Mouse (Mus musculus): ENCODE measurements at regions not wholly inside any gene's neighbourhood (a gene's known extent, or its start where the extent isn't known, plus 50 kb on each side); places are given as distances from the start of the nearest gene placed in this dataset.
"Not testable (repeated sequence)": the region's sequence is repeated elsewhere in the genome, so short reads cannot be mapped to it uniquely, and the experiment has no call there.

DNA sequence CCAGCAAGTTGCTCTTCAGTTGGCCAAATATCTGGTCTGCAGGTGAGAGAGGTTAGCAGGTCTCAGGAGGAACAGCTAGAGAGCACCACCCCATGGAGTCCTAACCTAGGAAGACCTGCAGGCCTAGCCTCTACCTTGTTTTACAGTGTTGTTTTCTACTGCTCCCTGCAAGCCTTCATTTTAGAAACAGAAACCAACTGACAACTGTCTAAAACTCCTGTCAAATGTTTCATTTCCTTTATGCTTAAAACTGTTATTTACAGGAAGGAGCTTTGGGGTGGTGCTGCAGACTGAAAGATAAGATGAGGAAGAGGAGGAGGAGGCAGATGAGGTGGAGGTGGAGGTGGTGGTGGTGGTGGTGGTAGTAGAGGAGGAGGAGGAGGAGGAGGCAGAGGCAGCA lies 96.6 kb upstream of the Selenop start:
- DNase-seq (ENCODE audit: low spot score), result no peak

DNA sequence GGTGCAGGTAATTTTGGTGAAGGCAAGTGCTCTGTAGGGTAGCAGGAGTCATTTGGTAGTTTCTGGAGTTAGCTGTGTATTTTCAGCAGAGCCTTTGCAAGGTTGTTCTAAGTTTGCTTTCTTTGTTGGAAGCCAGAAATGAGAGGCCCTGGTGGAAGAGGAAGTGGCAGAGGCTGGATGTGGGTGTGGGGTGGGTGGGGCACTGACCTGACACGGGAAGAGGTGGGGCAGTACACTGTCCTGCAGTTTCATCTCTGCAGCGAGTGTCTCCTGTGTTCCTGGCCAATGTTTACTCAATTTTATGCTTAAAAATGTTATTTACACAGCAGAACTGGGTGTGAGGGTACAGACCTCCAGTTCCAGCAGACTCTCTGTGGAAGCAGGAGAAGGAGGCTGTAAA lies 94.3 kb upstream of the Selenop start:
- DNase-seq (ENCODE audit: low spot score), result no peak

DNA sequence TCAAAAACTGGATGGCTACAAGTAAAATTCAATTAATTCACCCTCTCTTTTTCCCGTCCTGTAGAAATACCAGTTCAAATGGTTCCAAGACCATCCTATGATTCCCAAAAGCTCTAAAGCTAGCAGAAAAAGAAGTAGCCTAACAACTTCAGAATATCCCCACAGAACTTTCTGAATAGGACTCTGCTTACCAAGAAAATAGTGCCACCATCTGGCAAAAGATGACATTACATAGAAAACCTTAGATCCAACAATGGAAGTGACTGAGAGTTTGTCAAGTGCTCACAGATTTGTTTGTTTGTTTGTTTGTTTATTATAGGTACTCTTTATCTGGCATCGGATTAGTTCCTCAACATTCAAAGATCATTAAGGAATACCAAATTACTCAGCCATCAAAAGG lies 93.5 kb upstream of the Selenop start:
- no peak for DNase-seq (ENCODE audit: low spot score)

DNA sequence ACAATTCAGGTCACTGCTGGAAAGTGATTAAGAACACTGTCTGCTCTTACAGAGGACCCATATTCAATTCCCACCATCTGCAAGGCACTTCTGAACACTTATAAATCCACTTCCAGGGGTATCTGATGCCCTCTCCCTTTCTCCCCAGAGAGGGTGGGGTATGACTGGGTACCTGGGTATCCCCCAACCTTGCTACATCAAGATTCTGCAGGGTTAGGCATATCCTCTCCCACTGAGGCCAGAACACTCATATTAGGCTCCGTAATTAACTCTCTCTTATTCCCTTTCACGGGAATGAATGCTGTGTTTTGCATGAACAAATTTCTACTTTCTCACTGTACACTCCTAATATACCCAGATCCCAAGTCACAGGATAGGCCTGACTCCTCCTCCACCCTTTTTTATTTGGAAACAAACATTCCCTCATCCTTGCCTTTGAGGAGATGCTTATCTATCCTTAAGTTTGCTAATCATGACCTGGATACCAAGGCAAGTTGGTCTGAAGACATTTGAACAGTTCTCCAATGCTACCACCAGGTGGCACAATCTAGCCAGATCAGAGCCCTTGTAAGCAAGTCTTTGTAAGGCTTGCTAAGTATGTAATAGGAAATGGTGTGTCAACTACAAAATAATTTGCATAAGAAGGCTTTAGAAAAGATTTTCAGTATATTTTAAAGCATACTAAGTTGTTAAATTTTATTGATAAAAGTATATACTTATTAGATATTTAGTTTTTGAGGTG lies 66.3 kb upstream of the Selenop start:
- peak; percentile 18 for DNase-seq (ENCODE audit: low spot score)

DNA sequence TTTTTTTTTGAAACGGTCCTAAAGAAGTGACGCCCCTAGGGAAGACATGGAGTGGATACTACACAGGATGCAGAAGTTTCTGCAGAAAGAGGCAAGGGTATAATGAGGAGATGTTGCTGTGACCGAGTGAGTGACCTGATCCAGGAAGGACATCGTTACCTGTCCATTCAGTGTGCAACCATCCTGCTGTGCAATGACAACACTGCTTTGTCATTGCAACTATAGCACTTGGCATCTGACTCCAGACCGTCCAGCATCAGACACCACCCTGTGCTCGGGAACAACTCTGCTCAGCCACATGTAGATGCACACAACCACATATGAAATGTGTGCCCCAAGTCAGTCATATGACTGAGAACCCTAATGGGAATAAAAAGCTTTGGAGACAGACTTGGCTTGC lies 62.8 kb upstream of the Selenop start:
- no peak for DNase-seq (ENCODE audit: low spot score)

DNA sequence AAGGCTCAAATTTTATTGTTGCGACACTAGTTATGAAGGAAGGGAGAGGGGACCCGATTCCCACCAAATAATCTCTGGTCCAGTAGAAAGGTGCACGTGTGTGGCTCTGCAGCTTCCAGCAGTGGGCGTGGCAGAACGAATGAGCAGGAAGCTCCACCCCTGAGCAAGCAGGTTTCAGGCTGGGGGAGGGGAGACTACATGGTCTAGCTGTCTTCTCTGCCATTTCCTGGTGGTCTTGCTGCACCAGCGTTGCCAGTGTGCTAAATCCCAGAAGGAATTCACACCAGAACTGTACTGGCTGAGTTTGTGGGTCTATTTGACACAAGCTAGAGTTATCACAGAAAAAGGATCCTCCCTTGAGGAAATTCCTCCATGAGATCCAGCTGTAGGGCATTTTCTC lies 62.3 kb upstream of the Selenop start:
- not testable (repeated sequence) for DNase-seq (ENCODE audit: low spot score)

DNA sequence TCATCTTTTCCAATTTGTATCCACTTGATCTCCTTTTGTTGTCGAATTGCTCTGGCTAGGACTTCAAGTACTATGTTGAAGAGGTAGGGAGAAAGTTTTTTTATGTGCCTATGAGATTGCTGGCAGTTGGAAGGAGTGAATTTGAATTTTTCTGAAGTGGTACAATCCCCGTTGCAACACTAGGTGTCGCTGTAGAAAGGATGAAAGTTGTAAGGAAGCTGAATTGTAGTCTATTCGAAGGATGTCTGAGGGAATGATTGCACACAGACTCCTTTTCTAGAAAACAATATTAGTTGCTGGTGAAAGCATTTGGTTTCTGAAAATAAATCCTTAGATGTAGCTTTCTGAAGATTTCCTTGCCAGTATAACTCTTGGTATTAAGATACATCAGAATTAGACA lies 54.6 kb upstream of the Selenop start:
- no peak for DNase-seq (ENCODE audit: low spot score)

DNA sequence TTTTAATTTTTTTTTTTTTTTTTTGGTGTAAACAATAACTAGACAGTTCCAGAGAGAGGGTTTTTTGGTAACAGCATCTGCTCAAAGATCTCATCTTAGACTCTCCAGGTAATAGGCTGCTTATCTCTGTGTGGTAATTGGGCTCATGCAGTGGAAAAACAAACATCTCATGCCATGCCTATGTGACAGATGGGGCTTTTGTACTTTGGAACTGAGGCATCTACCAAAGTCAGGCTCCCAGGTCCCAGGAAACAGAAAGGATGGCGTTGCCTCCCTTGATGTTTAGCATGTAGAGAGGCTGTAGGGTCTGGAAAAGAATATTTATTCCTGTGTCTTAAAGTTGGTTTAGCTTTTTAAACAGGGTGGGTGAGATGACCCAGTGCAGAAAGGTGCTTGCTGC lies 53.1 kb upstream of the Selenop start:
- no peak for DNase-seq (ENCODE audit: low spot score)

Data from MN1 (cell line).